Mouse (Mus musculus) activated CD4-positive, CD25-positive, alpha-beta regulatory T cell, adult 4 months (primary cell): ENCODE data around the gene Jam2. TPM values are rescaled to one million over a fixed set of nuclear protein-coding genes. Genes with fewer than 3 reads are reported as not detected.

Experiments
- ATAC-seq: one replicate; pipeline ENCODE4 v1.8.0; 2017
- polyA plus RNA-seq, 2 experiments: library from polyadenylated mRNA; unstranded; fragments of 100-300 nt; shearing (Covaris generic); gene quantifications; one replicate each; pipeline ENCODE4 v1.2.1; 2017

Jam2 gene
- polyA plus RNA-seq, 2 experiments from 2014 or later, result not detected

- no peak for ATAC-seq
These were observed 9.4 kb downstream of the Jam2 start for GRCm38 (mm10) chr16:84783279-84783678.

DNA sequence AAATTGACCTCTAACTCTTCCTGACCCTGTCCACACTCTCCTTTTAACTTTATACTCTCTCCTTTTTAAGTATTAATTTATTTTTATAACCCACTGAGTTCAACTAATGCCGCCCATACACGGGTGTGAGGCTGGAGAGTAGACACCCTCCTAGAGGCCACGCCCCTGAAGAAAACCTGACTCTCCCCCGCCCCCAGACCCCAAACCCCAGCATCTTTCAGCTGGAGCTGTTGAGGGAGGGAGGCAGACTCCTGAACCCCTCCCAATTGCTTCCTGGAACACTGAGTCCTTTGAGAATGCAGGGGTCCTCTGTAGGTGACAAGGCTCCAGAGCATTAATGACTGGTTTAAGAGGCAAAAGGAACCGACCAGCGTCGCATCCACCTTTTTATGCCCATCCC lies 11.0 kb downstream of the Jam2 start:
- no peak for ATAC-seq

DNA sequence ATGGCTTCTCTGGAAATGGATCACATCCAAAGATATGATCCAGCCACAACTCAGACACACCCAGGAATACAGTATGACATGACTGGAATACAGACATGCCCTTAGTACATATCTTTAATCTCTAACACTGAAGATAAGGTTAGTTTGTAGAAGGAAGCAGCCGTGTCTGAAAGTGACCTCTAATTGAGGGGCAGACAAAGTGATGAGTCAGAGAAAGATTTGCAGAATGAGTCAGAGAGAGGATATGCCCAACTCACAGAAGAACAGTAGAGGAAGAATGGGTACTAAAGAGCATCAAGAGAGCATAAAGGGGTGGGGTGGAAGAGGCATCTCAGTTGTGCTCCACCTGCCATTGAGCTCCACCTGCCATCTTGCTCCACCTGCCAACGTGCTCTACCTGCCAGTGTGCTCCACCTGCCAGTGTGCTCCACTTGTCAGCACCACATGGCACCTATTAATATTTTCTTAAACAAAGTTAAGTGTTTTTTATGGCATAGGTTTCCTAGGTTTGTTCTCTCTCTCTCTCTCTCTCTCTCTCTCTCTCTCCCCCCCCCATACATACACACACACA lies 16.8 kb downstream of the Jam2 start:
- ATAC-seq, result no peak

DNA sequence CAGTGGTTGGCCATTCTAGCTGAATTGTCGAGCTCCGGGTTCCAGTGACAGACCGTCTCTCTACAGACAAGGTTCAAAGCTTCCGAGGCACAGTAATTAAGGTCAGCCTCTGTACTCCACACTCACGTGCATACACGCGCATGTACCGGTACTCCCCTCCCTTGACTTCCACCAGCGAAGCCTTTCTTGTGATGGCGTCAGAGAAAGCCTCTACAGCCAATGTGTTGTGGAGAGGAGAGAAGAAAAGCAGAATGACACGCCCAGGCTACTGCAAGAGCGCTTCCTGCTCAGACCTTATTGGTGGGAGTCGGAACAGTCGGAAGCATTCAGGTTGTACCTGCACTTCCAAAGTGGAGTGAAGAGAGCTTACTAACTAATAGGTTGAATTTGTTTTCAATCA lies 19.5 kb downstream of the Jam2 start:
- ATAC-seq, result no peak

DNA sequence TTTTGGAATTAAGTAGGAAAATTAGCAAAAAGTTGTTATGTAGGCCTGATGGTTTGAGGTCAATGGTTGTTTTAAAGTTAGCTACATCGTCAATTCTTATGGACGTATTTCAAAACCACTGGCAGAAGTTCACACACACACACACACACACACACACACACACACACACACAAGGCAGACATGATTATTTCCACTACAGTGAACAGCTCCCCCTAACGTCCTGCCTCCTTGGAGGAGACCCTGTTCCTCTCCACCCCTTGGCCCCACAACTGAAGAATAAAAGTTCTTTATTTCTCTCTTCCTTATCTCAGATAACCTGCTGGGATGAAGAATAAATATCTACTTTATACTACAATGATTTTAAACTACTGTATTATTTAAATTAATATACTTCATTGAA lies 21.4 kb downstream of the Jam2 start:
- ATAC-seq, result no peak

- ATAC-seq, result no peak
These were observed 22.8 kb downstream of the Jam2 start for GRCm38 (mm10) chr16:84796678-84797077.

- no peak for ATAC-seq
These were observed 26.1 kb downstream of the Jam2 start for GRCm38 (mm10) chr16:84800038-84800437.

DNA sequence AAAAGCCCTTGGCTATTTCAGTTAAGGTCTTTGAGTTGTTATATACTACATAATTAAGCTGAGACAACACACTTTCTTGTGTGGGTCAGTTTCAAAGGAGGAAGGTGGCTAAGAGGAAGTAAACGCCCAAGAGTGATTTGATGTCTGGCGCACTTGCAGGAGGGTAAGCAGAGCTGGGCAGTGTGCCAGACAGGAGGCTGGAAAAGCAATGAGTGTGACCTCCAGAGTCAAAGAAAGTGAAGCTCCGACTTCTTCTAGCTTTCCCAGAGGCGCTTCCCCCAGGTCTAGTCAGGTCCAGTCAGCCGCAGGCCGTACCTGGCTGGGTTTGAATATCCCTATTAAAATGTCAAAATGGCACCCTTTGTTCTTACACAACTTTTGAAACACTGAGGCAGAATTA lies 28.3 kb downstream of the Jam2 start:
- ATAC-seq, result no peak

GRCm38 (mm10) chr16:84804866-84805265 lies 30.9 kb downstream of the Jam2 start:
- ATAC-seq, result no peak

GRCm38 (mm10) chr16:84806175-84806574 lies 32.3 kb downstream of the Jam2 start:
- no peak for ATAC-seq

- ATAC-seq, result no peak
These were observed 34.0 kb downstream of the Jam2 start for GRCm38 (mm10) chr16:84807874-84808273.

DNA sequence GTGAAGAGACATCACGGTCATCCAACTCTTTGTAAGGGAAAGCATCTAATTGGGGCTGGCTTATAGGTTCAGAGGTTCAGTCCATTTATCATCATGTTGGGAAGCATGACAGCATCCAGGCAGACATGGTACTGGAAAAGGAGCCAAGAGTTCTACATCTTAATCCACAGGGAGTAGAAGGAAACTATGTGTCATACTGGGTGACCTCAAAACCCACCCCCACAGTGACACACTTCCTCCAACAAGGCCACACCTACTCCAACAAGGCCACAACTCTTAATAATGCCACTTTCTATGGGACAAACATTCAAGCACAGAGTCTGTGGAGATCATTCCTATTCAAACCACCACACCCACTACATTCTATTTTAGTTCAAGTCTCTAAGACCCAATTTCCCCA lies 36.3 kb downstream of the Jam2 start:
- no peak for ATAC-seq

DNA sequence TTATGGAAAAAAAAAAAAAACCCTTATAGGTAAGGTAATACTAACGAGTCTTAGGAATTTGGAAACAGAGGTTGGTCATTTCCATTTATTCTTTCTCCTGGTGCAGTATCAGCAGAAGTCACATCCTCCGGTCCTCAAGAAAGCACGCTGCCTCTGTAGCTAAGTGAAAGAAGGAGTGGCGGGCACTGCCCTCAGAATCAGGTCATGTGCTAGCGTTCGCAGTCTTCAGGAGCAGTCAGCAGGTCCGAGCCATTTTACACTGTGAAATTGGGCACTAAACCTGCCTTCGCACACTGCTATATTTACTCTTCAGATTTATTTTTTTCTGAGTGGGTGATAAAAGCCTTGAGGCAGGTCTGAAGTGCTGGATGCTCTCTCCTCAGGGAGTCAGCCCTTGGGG lies 39.9 kb downstream of the Jam2 start:
- ATAC-seq, result no peak

DNA sequence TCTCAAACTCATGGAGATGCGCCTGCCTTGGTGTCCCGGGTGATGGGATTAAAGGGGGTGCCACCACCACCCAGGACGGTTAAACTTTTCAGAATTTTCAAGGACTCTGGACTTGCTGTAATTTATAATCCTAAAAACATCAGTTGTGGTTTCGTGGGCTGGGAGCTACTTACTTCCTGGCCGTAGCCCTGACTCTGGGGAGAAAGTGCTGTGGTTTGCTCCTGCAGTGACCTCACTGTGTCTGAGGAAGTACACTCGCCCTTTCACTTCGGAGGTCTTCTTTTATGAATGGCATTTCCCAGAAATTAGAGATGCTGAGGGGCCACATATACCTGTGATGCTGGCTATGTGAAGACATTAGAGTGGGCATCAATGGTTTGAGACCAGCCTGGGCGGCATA lies 40.6 kb downstream of the Jam2 start:
- no peak for ATAC-seq

DNA sequence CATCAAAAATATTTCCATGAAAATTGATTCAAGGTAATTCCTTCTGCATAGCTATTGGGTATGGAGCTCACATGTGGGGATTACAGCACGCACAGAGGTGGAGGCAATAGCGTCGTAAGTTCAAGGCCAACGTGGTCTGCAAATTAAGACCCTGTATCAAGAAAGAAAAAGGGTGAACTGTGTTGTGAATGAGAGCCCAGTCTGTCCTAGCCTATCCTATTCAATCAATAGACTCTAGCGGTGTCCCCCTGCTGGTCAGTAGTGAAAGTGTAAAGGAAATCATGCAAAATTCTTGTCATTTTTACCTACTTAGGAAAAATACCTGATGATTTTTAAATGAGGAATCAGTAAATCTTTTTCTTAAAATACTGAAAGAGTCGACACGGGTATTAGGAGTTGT lies 43.5 kb downstream of the Jam2 start:
- peak; percentile 84 for ATAC-seq

DNA sequence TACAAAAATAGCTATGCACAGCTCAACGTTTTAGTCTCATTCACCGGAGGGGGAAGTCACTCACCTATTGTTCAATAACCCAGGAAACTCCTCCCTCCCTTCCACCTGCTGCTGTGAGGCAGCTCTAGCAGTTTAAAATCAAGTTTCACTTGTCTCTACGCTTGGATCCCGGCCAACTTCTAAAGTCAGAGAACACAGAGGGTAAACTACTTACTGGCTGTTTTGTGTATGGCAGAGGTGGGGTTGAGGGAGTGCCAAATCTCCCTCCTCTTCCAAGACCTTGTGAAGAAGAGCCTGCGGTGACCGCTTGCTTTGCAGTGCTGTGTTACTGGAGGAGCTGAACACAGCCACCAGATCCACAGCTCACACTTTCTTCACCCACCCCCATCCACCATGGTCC lies 51.1 kb downstream of the Jam2 start:
- peak; percentile 55 for ATAC-seq

GRCm38 (mm10) chr16:84831696-84832095 lies 57.8 kb downstream of the Jam2 start:
- ATAC-seq, result no peak

GRCm38 (mm10) chr16:84832736-84833135 lies 58.8 kb downstream of the Jam2 start:
- ATAC-seq, result no peak

- ATAC-seq, result peak; percentile 0
These were observed 60.4 kb downstream of the Jam2 start for GRCm38 (mm10) chr16:84834344-84834743.

DNA sequence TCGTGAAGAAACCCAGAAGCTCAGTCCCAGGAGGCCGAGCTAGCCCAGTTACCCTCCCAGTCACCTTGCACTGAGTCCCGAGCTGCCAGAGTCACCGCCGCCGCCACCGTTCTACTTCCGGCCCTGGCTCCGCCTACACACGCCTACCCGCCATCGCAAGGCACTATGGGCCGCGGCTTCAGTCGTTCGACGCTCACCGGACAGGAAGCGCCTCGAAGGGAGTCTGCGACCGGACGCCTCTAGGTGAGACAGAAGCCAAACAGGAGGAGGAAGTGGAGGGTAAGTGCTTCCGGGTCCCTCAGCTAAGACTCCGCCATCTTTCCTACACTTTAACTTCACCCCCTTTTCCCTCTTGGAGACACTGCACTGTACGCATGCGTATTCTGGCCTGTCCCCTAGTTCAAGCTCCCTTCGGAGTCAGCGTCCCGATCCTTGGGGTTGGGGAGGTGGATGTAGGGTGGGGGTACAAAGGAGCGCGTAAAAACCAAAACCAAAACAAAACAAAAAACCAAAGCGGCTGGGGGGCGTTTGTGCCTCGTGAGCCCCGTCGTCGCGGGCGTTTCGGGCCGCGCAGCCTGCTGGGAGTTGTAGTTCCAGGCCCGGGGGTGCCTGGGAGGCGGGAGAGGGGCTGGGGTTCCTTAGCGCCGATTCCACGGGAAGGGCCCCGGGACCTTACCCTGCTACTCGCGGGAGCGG lies 61.0 kb downstream of the Jam2 start, which contains the start of gene Gabpa:
Gene Gabpa, plus strand, starts transcription at position 181 of the 696 bp plus-strand sequence.
- peak; percentile 92 for ATAC-seq

GRCm38 (mm10) chr16:84835441-84835822 lies 61.5 kb downstream of the Jam2 start, which contains the start of gene Atp5j:
Gene Atp5j (minus strand): TSS chr16:84835625.
- ATAC-seq, result peak; percentile 30

DNA sequence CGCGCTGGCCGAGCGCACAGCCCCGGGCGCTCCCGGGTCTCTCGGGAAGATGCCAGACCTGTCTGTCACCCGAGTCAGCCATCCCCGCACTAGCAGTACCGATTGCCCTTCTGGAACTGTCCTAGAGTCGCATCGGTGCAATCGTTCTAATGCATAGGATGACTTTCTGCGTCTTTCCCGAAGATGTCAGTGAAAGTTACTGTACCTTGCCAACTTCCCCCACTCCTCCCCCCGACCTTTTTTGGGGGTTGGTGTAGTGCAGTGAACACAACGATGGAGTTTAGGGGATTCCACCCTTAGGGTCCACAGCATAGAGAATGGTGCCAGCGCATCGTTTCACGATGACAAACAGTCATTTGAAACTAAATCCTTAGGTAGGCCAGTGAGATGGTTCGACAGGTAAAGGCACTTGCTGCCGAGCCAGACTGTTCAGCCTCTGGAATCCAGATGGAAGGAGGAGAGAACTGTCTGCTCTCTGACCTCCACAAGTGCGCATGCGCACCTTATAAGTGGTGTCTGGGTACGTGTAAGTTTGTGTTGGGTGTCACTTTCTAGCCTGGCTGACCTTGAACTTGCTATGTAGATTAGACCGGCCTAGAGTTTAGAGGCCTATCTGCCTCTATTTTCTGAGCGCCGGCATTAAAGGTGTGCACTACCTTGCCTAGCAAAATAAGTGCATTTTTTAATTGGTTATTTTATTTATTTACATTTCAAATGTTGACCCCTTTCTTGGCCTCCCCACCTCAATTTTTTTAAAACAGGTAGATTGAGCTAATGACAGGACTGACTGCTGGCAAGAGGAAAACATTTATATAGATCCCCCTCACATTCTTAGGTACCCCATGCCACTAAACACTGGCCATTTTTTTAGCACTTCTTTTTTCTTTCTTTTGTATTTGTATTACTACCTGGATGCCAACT lies 62.2 kb downstream of the Jam2 start:
- no peak for ATAC-seq

DNA sequence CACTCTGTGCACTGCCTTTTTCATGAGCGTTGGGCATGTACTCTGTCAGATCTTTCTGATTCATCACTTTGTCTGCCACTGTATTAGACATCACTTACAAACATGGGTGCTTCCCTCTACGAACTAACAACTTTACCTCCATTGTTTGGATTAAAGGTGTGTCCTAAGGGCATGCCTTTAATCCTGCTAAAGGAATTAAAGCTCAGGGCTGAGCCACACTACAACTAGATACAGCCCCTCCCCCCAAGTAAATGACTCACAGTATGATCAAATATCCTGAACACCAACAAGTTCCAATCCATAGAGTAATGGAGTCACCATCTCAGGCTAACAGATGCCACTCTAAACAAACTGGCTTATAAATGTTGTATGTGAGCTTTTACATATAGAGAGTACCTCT lies 64.7 kb downstream of the Jam2 start:
- no peak for ATAC-seq

GRCm38 (mm10) chr16:84853492-84853891 lies 79.6 kb downstream of the Jam2 start:
- no peak for ATAC-seq
